Mouse (Mus musculus) liver, embryonic 15.5 days (tissue): Measurements from ENCODE around the gene Col23a1. TPM values are rescaled to one million over a fixed set of nuclear protein-coding genes. Genes with fewer than 3 reads are reported as not detected.

Experiments used
- ATAC-seq: fragments of 200-750 bp; cut with Nextera tagmentation; 2 replicates; pipeline ENCODE4 v1.8.0; 2017; ENCODE audit warnings: moderate number of reproducible peaks, mild to moderate bottlenecking, moderate library complexity; ENCODE audit not compliant: insufficient read depth
- H3K27ac ChIP-seq: fragments of 300-500 bp; sonication (generic); replicated peaks from 2 replicates; pipeline ENCODE4 v1.5.1; 2015; ENCODE audit warnings: mild to moderate bottlenecking, inconsistent platforms
- H3K27me3 ChIP-seq: fragments of 300-500 bp; sonication (generic); 2 replicates; pipeline ENCODE4 v1.6.1; 2015; ENCODE audit warnings: mild to moderate bottlenecking, inconsistent platforms
- H3K36me3 ChIP-seq: fragments of 300-500 bp; sonication (generic); replicated peaks from 2 replicates; pipeline ENCODE4 v1.6.1; 2015; ENCODE audit warnings: moderate library complexity, mild to moderate bottlenecking, inconsistent platforms
- H3K4me1 ChIP-seq: fragments of 300-500 bp; sonication (generic); replicated peaks from 2 replicates; pipeline ENCODE4 v1.6.1; 2015; ENCODE audit warnings: inconsistent platforms
- H3K4me2 ChIP-seq: fragments of 300-500 bp; sonication (generic); 2 replicates; pipeline ENCODE4 v1.6.1; 2015; ENCODE audit warnings: moderate library complexity, mild to moderate bottlenecking, inconsistent platforms
- H3K4me3 ChIP-seq: fragments of 300-500 bp; sonication (generic); replicated peaks from 2 replicates; pipeline ENCODE4 v1.5.1; 2015; ENCODE audit warnings: mild to moderate bottlenecking, inconsistent platforms
- H3K9ac ChIP-seq: fragments of 300-500 bp; sonication (generic); 2 replicates; pipeline ENCODE4 v1.6.1; 2015; ENCODE audit warnings: moderate library complexity, mild to moderate bottlenecking, inconsistent platforms
- H3K9me3 ChIP-seq: fragments of 300-500 bp; sonication (generic); replicated peaks from 2 replicates; pipeline ENCODE4 v1.6.1; 2016; ENCODE audit warnings: inconsistent platforms
- WGBS: fragments of 180-500 bp; shearing (Covaris S2); methylation state at CpG from one replicate; pipeline ENCODE4 v1.1.7; 2015; ENCODE audit warnings: mixed read lengths; ENCODE audit not compliant: insufficient replicate concordance; 5-methylcytosine and 5-hydroxymethylcytosine counted together
- polyA plus RNA-seq: library from polyadenylated mRNA; unstranded; fragments of >200 nt; fragmentation: Nextera tagmentation; extraction: Ambion mirVana; gene quantifications from 2 replicates; pipeline ENCODE4 v1.2.1, GENCODE M21; 2015

Col23a1 gene
- polyA plus RNA-seq, 1 experiment from 2014 or later: 0.17 TPM

GRCm38 (mm10) chr11:51329837-51330714 is 40.4 kb downstream of the Col23a1 start:
- H3K4me1 ChIP-seq: no peaks in the 10 kb centered on the region

GRCm38 (mm10) chr11:51334017-51334416 is 44.3 kb downstream of the Col23a1 start:
- Histone ChIP-seq H3K9me3 (no peaks in the 10 kb centered on the region), H3K27me3 (no peaks in the 10 kb centered on the region), H3K27ac (no peak overlapping the region), H3K4me1 (no peaks in the 10 kb centered on the region), H3K4me2 (no peak overlapping the region), H3K9ac (no peak overlapping the region), H3K36me3 (no peaks in the 10 kb centered on the region), H3K4me3 (no peak overlapping the region)
- no peak for ATAC-seq
- WGBS: 59% methylated on average over 5 of the region's 5 CpGs

More at GRCm38 (mm10) chr11:51329837-51330714, 40.4 kb downstream of the Col23a1 start:
- Histone ChIP-seq H3K9ac (no peak overlapping the region), H3K9me3 (no peaks in the 10 kb centered on the region), H3K27ac (no peak overlapping the region), H3K27me3 (no peaks in the 10 kb centered on the region), H3K4me2 (no peak overlapping the region), H3K36me3 (no peaks in the 10 kb centered on the region), H3K4me3 (no peak overlapping the region)
- 48% methylated on average over 11 of the region's 11 CpGs for WGBS
- ATAC-seq: no peak

GRCm38 (mm10) chr11:51337585-51337984 is 47.9 kb downstream of the Col23a1 start:
- Histone ChIP-seq H3K36me3 (no peaks in the 10 kb centered on the region), H3K9me3 (no peaks in the 10 kb centered on the region), H3K27ac (no peak overlapping the region), H3K9ac (no peak overlapping the region), H3K4me1 (no peaks in the 10 kb centered on the region), H3K27me3 (no peaks in the 10 kb centered on the region), H3K4me3 (no peak overlapping the region), H3K4me2 (no peak overlapping the region)
- no peak for ATAC-seq
- 70% methylated on average over 6 of the region's 6 CpGs for WGBS

- 66% methylated on average over 7 of the region's 7 CpGs for WGBS
Measured at GRCm38 (mm10) chr11:51338416-51338815, 48.7 kb downstream of the Col23a1 start.

GRCm38 (mm10) chr11:51341091-51341490 is 51.4 kb downstream of the Col23a1 start:
- Histone ChIP-seq H3K4me1 (no peaks in the 10 kb centered on the region), H3K27me3 (no peaks in the 10 kb centered on the region), H3K36me3 (no peaks in the 10 kb centered on the region), H3K27ac (no peak overlapping the region), H3K4me2 (no peak overlapping the region), H3K9ac (no peak overlapping the region), H3K4me3 (no peak overlapping the region), H3K9me3 (no peaks in the 10 kb centered on the region)
- 50% methylated on average over 2 of the region's 2 CpGs for WGBS
- no peak for ATAC-seq

More at GRCm38 (mm10) chr11:51338416-51338815, 48.7 kb downstream of the Col23a1 start:
- H3K9ac ChIP-seq: no peak overlapping the region
- no peaks in the 10 kb centered on the region for H3K27me3 ChIP-seq
- H3K9me3 ChIP-seq: no peaks in the 10 kb centered on the region
- no peak for ATAC-seq
- no peak overlapping the region for H3K4me2 ChIP-seq
- H3K4me3 ChIP-seq: no peak overlapping the region
- no peak overlapping the region for H3K27ac ChIP-seq
- no peaks in the 10 kb centered on the region for H3K36me3 ChIP-seq
- H3K4me1 ChIP-seq: no peaks in the 10 kb centered on the region

GRCm38 (mm10) chr11:51342776-51343175 is 53.1 kb downstream of the Col23a1 start:
- Histone ChIP-seq H3K4me2 (no peak overlapping the region), H3K9ac (no peak overlapping the region), H3K27me3 (no peaks in the 10 kb centered on the region), H3K36me3 (no peaks in the 10 kb centered on the region), H3K9me3 (no peaks in the 10 kb centered on the region), H3K4me1 (no peaks in the 10 kb centered on the region), H3K27ac (no peak overlapping the region), H3K4me3 (no peak overlapping the region)
- ATAC-seq: no peak
- WGBS: 69% methylated on average over 6 of the region's 6 CpGs

GRCm38 (mm10) chr11:51343312-51343711 is 53.6 kb downstream of the Col23a1 start:
- Histone ChIP-seq H3K9me3 (no peaks in the 10 kb centered on the region), H3K36me3 (no peaks in the 10 kb centered on the region), H3K27me3 (no peaks in the 10 kb centered on the region), H3K4me1 (no peaks in the 10 kb centered on the region), H3K9ac (no peak overlapping the region), H3K4me3 (no peak overlapping the region), H3K27ac (no peak overlapping the region), H3K4me2 (no peak overlapping the region)
- 72% methylated on average over 4 of the region's 4 CpGs for whole genome bisulfite sequencing
- ATAC-seq: no peak

GRCm38 (mm10) chr11:51343728-51344289 is 54.1 kb downstream of the Col23a1 start:
- Histone ChIP-seq H3K36me3 (no peaks in the 10 kb centered on the region), H3K4me1 (no peaks in the 10 kb centered on the region), H3K27ac (no peak overlapping the region), H3K9me3 (no peaks in the 10 kb centered on the region), H3K27me3 (no peaks in the 10 kb centered on the region), H3K9ac (no peak overlapping the region), H3K4me2 (no peak overlapping the region), H3K4me3 (no peak overlapping the region)
- ATAC-seq: no peak
- WGBS: 72% methylated on average over 5 of the region's 5 CpGs

GRCm38 (mm10) chr11:51345481-51346465 is 56.1 kb downstream of the Col23a1 start:
- no peaks in the 10 kb centered on the region for H3K9me3 ChIP-seq
- no peak overlapping the region for H3K27ac ChIP-seq
- ATAC-seq: no peak
- H3K27me3 ChIP-seq: no peaks in the 10 kb centered on the region
- no peaks in the 10 kb centered on the region for H3K4me1 ChIP-seq
- no peaks in the 10 kb centered on the region for H3K36me3 ChIP-seq
- WGBS: 70% methylated on average over 21 of the region's 21 CpGs
- H3K4me2 ChIP-seq: no peak overlapping the region
- H3K4me3 ChIP-seq: no peak overlapping the region
- H3K9ac ChIP-seq: no peak overlapping the region

GRCm38 (mm10) chr11:51347756-51348155 is 58.0 kb downstream of the Col23a1 start:
- Histone ChIP-seq H3K4me3 (no peak overlapping the region), H3K27ac (no peak overlapping the region), H3K9ac (no peak overlapping the region), H3K27me3 (no peaks in the 10 kb centered on the region), H3K9me3 (no peaks in the 10 kb centered on the region), H3K36me3 (no peaks in the 10 kb centered on the region), H3K4me2 (no peak overlapping the region), H3K4me1 (no peaks in the 10 kb centered on the region)
- WGBS: 63% methylated on average over 2 of the region's 2 CpGs
- no peak for ATAC-seq

- H3K4me1 ChIP-seq: no peaks in the 10 kb centered on the region
- no peak overlapping the region for H3K9ac ChIP-seq
- no peak for ATAC-seq
Measured at GRCm38 (mm10) chr11:51349665-51350064, 59.9 kb downstream of the Col23a1 start.

More at GRCm38 (mm10) chr11:51349665-51350064, 59.9 kb downstream of the Col23a1 start:
- H3K27ac ChIP-seq: no peak overlapping the region
- H3K27me3 ChIP-seq: no peaks in the 10 kb centered on the region
- no peak overlapping the region for H3K4me3 ChIP-seq
- no peak overlapping the region for H3K4me2 ChIP-seq
- no peaks in the 10 kb centered on the region for H3K36me3 ChIP-seq
- H3K9me3 ChIP-seq: no peaks in the 10 kb centered on the region
